Mouse (Mus musculus): ENCODE results near the gene Sh3bp5. TPM values are rescaled to one million over a fixed set of nuclear protein-coding genes. Genes with fewer than 3 reads are reported as not detected.
"Not testable (repeated sequence)": the region's sequence is repeated elsewhere in the genome, so short reads cannot be mapped to it uniquely, and the experiment has no call there.

The Sh3bp5 gene
- polyA plus RNA-seq, 1 experiment: 0.12 TPM

GRCm38 (mm10) chr14:31456064-31456721 lies 20.3 kb upstream of the Sh3bp5 start:
- Histone ChIP-seq H3K27me3 (ENCODE audit: control insufficient read depth) (no peaks in the 10 kb centered on the region; the same call in 1 of the 2 replicates), H3K9me3 (ENCODE audit: control insufficient read depth, low read length) (no peaks in the 10 kb centered on the region), H3K4me1 (ENCODE audit: control insufficient read depth) (peaks cover 9% of the 10 kb centered on the region), H3K4me3 (replicated peaks) (no peak overlapping the region), H3K36me3 (ENCODE audit: control insufficient read depth) (no peaks in the 10 kb centered on the region)
- TF ChIP-seq GATA1 (IDR thresholded peaks at IDR 0.05; ENCODE audit: low read length): no peak
- no peak for TF ChIP-seq TAL1 (IDR thresholded peaks at IDR 0.05; ENCODE audit: low read length)

GRCm38 (mm10) chr14:31454849-31455566 lies 19.1 kb upstream of the Sh3bp5 start:
- no peaks in the 10 kb centered on the region for H3K9me3 ChIP-seq (ENCODE audit: control insufficient read depth, low read length)
- TF ChIP-seq GATA1 (IDR thresholded peaks at IDR 0.05; ENCODE audit: low read length): no peak
- no peak for TF ChIP-seq TAL1 (IDR thresholded peaks at IDR 0.05; ENCODE audit: low read length)

GRCm38 (mm10) chr14:31453946-31454345 lies 18.1 kb upstream of the Sh3bp5 start:
- not testable (repeated sequence) for H3K4me1 ChIP-seq (ENCODE audit: control insufficient read depth); H3K4me3 ChIP-seq (replicated peaks); H3K27me3 ChIP-seq (ENCODE audit: control insufficient read depth); H3K36me3 ChIP-seq (ENCODE audit: control insufficient read depth); H3K9me3 ChIP-seq (ENCODE audit: control insufficient read depth, low read length)

More at GRCm38 (mm10) chr14:31454849-31455566, 19.1 kb upstream of the Sh3bp5 start:
- Histone ChIP-seq H3K36me3 (ENCODE audit: control insufficient read depth) (no peaks in the 10 kb centered on the region), H3K4me1 (ENCODE audit: control insufficient read depth) (peaks cover 9% of the 10 kb centered on the region), H3K27me3 (ENCODE audit: control insufficient read depth) (no peaks in the 10 kb centered on the region; the same call in 1 of the 2 replicates), H3K4me3 (replicated peaks) (no peak overlapping the region)

- H3K27me3 ChIP-seq (ENCODE audit: control insufficient read depth): no peaks in the 10 kb centered on the region
- H3K9me3 ChIP-seq (ENCODE audit: control insufficient read depth, low read length): no peaks in the 10 kb centered on the region
- TF ChIP-seq TAL1 (IDR thresholded peaks at IDR 0.05; ENCODE audit: low read length) (no peak), GATA1 (IDR thresholded peaks at IDR 0.05; ENCODE audit: low read length) (no peak)
- H3K4me3 ChIP-seq (replicated peaks): no peak overlapping the region
- peaks cover 7% of the 10 kb centered on the region for H3K4me1 ChIP-seq (ENCODE audit: control insufficient read depth)
- H3K36me3 ChIP-seq (ENCODE audit: control insufficient read depth): no peaks in the 10 kb centered on the region
Measured at GRCm38 (mm10) chr14:31448994-31449393, 13.1 kb upstream of the Sh3bp5 start.

- H3K27me3 ChIP-seq (ENCODE audit: control insufficient read depth): peaks cover under 1% of the 10 kb centered on the region
- H3K4me3 ChIP-seq (replicated peaks): no peak overlapping the region
- no peaks in the 10 kb centered on the region for H3K36me3 ChIP-seq (ENCODE audit: control insufficient read depth)
- H3K4me1 ChIP-seq (ENCODE audit: control insufficient read depth): no peaks in the 10 kb centered on the region
- no peak for TF ChIP-seq TAL1 (IDR thresholded peaks at IDR 0.05; ENCODE audit: low read length)
- TF ChIP-seq GATA1 (IDR thresholded peaks at IDR 0.05; ENCODE audit: low read length): no peak
- no peaks in the 10 kb centered on the region for H3K9me3 ChIP-seq (ENCODE audit: control insufficient read depth, low read length)
Measured at GRCm38 (mm10) chr14:31443616-31444015, 7.7 kb upstream of the Sh3bp5 start.

GRCm38 (mm10) chr14:31440725-31441124 lies 4.8 kb upstream of the Sh3bp5 start:
- Histone ChIP-seq H3K4me3 (replicated peaks) (no peak overlapping the region), H3K36me3 (ENCODE audit: control insufficient read depth) (no peaks in the 10 kb centered on the region)
- TF ChIP-seq TAL1 (IDR thresholded peaks at IDR 0.05; ENCODE audit: low read length) (no peak), GATA1 (IDR thresholded peaks at IDR 0.05; ENCODE audit: low read length) (no peak)

GRCm38 (mm10) chr14:31440230-31440629 lies 4.4 kb upstream of the Sh3bp5 start:
- TF ChIP-seq TAL1 (IDR thresholded peaks at IDR 0.05; ENCODE audit: low read length): no peak
- no peak for TF ChIP-seq GATA1 (IDR thresholded peaks at IDR 0.05; ENCODE audit: low read length)
- H3K4me1 ChIP-seq (ENCODE audit: control insufficient read depth): peaks cover 13% of the 10 kb centered on the region

More at GRCm38 (mm10) chr14:31440725-31441124, 4.8 kb upstream of the Sh3bp5 start:
- Histone ChIP-seq H3K27me3 (ENCODE audit: control insufficient read depth) (peaks cover 25% of the 10 kb centered on the region), H3K9me3 (ENCODE audit: control insufficient read depth, low read length) (no peaks in the 10 kb centered on the region), H3K4me1 (ENCODE audit: control insufficient read depth) (peaks cover 8% of the 10 kb centered on the region)

GRCm38 (mm10) chr14:31439279-31439678 lies 3.4 kb upstream of the Sh3bp5 start:
- H3K27me3 ChIP-seq (ENCODE audit: control insufficient read depth): peaks cover 40% of the 10 kb centered on the region
- no peak overlapping the region for H3K4me3 ChIP-seq (replicated peaks)
- peaks cover 15% of the 10 kb centered on the region for H3K4me1 ChIP-seq (ENCODE audit: control insufficient read depth)
- no peaks in the 10 kb centered on the region for H3K36me3 ChIP-seq (ENCODE audit: control insufficient read depth)
- H3K9me3 ChIP-seq (ENCODE audit: control insufficient read depth, low read length): peaks cover 3% of the 10 kb centered on the region; the same call in 1 of the 2 replicates
- TF ChIP-seq TAL1 (IDR thresholded peaks at IDR 0.05; ENCODE audit: low read length) (no peak), GATA1 (IDR thresholded peaks at IDR 0.05; ENCODE audit: low read length) (no peak)

More at GRCm38 (mm10) chr14:31440230-31440629, 4.4 kb upstream of the Sh3bp5 start:
- no peak overlapping the region for H3K4me3 ChIP-seq (replicated peaks)
- H3K9me3 ChIP-seq (ENCODE audit: control insufficient read depth, low read length): no peaks in the 10 kb centered on the region; the same call in 1 of the 2 replicates
- peaks cover 30% of the 10 kb centered on the region for H3K27me3 ChIP-seq (ENCODE audit: control insufficient read depth)
- H3K36me3 ChIP-seq (ENCODE audit: control insufficient read depth): no peaks in the 10 kb centered on the region

- TF ChIP-seq GATA1 (IDR thresholded peaks at IDR 0.05; ENCODE audit: low read length) (no peak), TAL1 (IDR thresholded peaks at IDR 0.05; ENCODE audit: low read length) (no peak)
- H3K27me3 ChIP-seq (ENCODE audit: control insufficient read depth): peaks cover 53% of the 10 kb centered on the region
- H3K4me1 ChIP-seq (ENCODE audit: control insufficient read depth): peaks cover 15% of the 10 kb centered on the region
- no peaks in the 10 kb centered on the region for H3K36me3 ChIP-seq (ENCODE audit: control insufficient read depth)
- H3K9me3 ChIP-seq (ENCODE audit: control insufficient read depth, low read length): peaks cover 3% of the 10 kb centered on the region; the same call in 1 of the 2 replicates
- no peak overlapping the region for H3K4me3 ChIP-seq (replicated peaks)
Measured at GRCm38 (mm10) chr14:31437826-31438529, 2.1 kb upstream of the Sh3bp5 start.
